Mouse (Mus musculus): ENCODE measurements around the gene Hic1. TPM values are rescaled to one million over a fixed set of nuclear protein-coding genes. Genes with fewer than 3 reads are reported as not detected.

Gene Hic1
- polyA plus RNA-seq, 1 experiment from 2014 or later: 0.17 TPM

- peak; percentile 62 for ATAC-seq
- CTCF ChIA-PET: interaction anchor here (0.8 to 2.7 kb wide), 13 partner anchors 10 to 229 kb away, joined by 3 to 18 read pairs (median 4); no protein-coding TSS in a partner anchor
- POLR2A ChIA-PET: interaction anchor here (1.0 to 1.2 kb wide), 2 partner anchors 245 to 293 kb away, joined by 3 to 4 read pairs; partner anchors contain the start of genes Smg6 and Srr
- no peaks in the 10 kb centered on the region for H3K27me3 ChIP-seq
- in situ Hi-C loops (cut with MboI; ENCODE audit: low pct_unique_long_range_greater_than_20kb): loop anchor here (10.0 kb wide), 1 partner anchor 295 kb away; the partner anchor contains the start of gene Tlcd2
- DNase-seq (ENCODE audit: low read depth, low spot score): peak; percentile 71
- no peak for TF ChIP-seq CTCF (IDR thresholded peaks at IDR 0.05)
Observed at GRCm38 (mm10) chr11:75170136-75170751, 925 bp upstream of the Hic1 start.

GRCm38 (mm10) chr11:75168590-75169361 is 543 bp downstream of the Hic1 start:
- ChIA-PET POLR2A (no interaction called here), CTCF (interaction anchor here (1.2 to 2.7 kb wide), 3 partner anchors 37 to 190 kb away, joined by 3 to 18 read pairs (median 11); no protein-coding TSS in a partner anchor)
- in situ Hi-C loops (cut with MboI; ENCODE audit: low pct_unique_long_range_greater_than_20kb): no loop called here
- H3K27me3 ChIP-seq: no peaks in the 10 kb centered on the region
- ATAC-seq (no peak), DNase-seq (ENCODE audit: low read depth, low spot score) (no peak)
- no peak for TF ChIP-seq CTCF (IDR thresholded peaks at IDR 0.05)

- DNase-seq (ENCODE audit: low read depth, low spot score): no peak
- ATAC-seq: no peak
- POLR2A ChIA-PET: no interaction called here
- H3K27me3 ChIP-seq: no peaks in the 10 kb centered on the region
- no peak for TF ChIP-seq CTCF (IDR thresholded peaks at IDR 0.05)
- CTCF ChIA-PET: no interaction called here
- in situ Hi-C loops (cut with MboI; ENCODE audit: low pct_unique_long_range_greater_than_20kb): no loop called here
Observed at GRCm38 (mm10) chr11:75167643-75168589, 1.4 kb downstream of the Hic1 start.

- no peaks in the 10 kb centered on the region for H3K27me3 ChIP-seq
Observed at GRCm38 (mm10) chr11:75166861-75167642, 2.3 kb downstream of the Hic1 start.

GRCm38 (mm10) chr11:75166193-75166842 is 3.0 kb downstream of the Hic1 start:
- POLR2A ChIA-PET: no interaction called here
- TF ChIP-seq CTCF (IDR thresholded peaks at IDR 0.05): no peak
- CTCF ChIA-PET: interaction anchor here (1.0 to 1.7 kb wide), 2 partner anchors 185 to 221 kb away, joined by 3 to 7 read pairs; no protein-coding TSS in a partner anchor
- in situ Hi-C loops (cut with MboI; ENCODE audit: low pct_unique_long_range_greater_than_20kb): no loop called here
- no peak for DNase-seq (ENCODE audit: low read depth, low spot score)
- ATAC-seq: no peak
- H3K27me3 ChIP-seq: no peaks in the 10 kb centered on the region

More at GRCm38 (mm10) chr11:75166861-75167642, 2.3 kb downstream of the Hic1 start:
- POLR2A ChIA-PET: no interaction called here
- ATAC-seq: no peak
- CTCF ChIA-PET: no interaction called here
- in situ Hi-C loops (cut with MboI; ENCODE audit: low pct_unique_long_range_greater_than_20kb): no loop called here
- TF ChIP-seq CTCF (IDR thresholded peaks at IDR 0.05): no peak
- no peak for DNase-seq (ENCODE audit: low read depth, low spot score)

- CTCF ChIA-PET: interaction anchor here (1.0 to 1.7 kb wide), 3 partner anchors 177 to 220 kb away, joined by 3 to 7 read pairs (median 3); no protein-coding TSS in a partner anchor
- DNase-seq (ENCODE audit: low read depth, low spot score) (no peak), ATAC-seq (no peak)
- H3K27me3 ChIP-seq: no peaks in the 10 kb centered on the region
- TF ChIP-seq CTCF (IDR thresholded peaks at IDR 0.05): no peak
- POLR2A ChIA-PET: interaction anchor here (0.7 kb wide), 1 partner anchor 198 kb away, joined by 3 read pairs; no protein-coding TSS in a partner anchor
- in situ Hi-C loops (cut with MboI; ENCODE audit: low pct_unique_long_range_greater_than_20kb): no loop called here
Observed at GRCm38 (mm10) chr11:75165441-75166192, 3.7 kb downstream of the Hic1 start.

- no peaks in the 10 kb centered on the region for H3K27me3 ChIP-seq
- no peak for TF ChIP-seq CTCF (IDR thresholded peaks at IDR 0.05)
- in situ Hi-C loops (cut with MboI; ENCODE audit: low pct_unique_long_range_greater_than_20kb): no loop called here
- DNase-seq (ENCODE audit: low read depth, low spot score) (no peak), ATAC-seq (no peak)
- CTCF ChIA-PET: interaction anchor here (1.1 to 1.7 kb wide), 2 partner anchors 176 to 184 kb away, joined by 3 to 7 read pairs; no protein-coding TSS in a partner anchor
- POLR2A ChIA-PET: interaction anchor here (0.7 kb wide), 1 partner anchor 198 kb away, joined by 3 read pairs; no protein-coding TSS in a partner anchor
Observed at GRCm38 (mm10) chr11:75164750-75165149, 4.6 kb downstream of the Hic1 start.

- no peaks in the 10 kb centered on the region for H3K27me3 ChIP-seq
- ATAC-seq (no peak), DNase-seq (ENCODE audit: low read depth, low spot score) (no peak)
- in situ Hi-C loops (cut with MboI; ENCODE audit: low pct_unique_long_range_greater_than_20kb): no loop called here
- ChIA-PET CTCF (no interaction called here), POLR2A (no interaction called here)
- TF ChIP-seq CTCF (IDR thresholded peaks at IDR 0.05): no peak
Observed at GRCm38 (mm10) chr11:75164051-75164450, 5.3 kb downstream of the Hic1 start.
